Mouse (Mus musculus) limb, embryonic 14.5 days (tissue): ENCODE results near the gene Rragd. TPM values are rescaled to one million over a fixed set of nuclear protein-coding genes. Genes with fewer than 3 reads are reported as not detected.

Source experiments
- ATAC-seq: fragments of 200-750 bp; cut with Nextera tagmentation; 2 replicates; pipeline ENCODE4 v1.8.0; 2017; ENCODE audit warnings: low read depth, moderate number of reproducible peaks, moderate TSS enrichment; ENCODE audit not compliant: low FRiP score
- DNase-seq: peaks from one replicate; pipeline ENCODE4 v3.0.0-alpha.2; 2015; ENCODE audit warnings: low spot score
- H3K27ac ChIP-seq: fragments of 300-500 bp; sonication (generic); replicated peaks from 2 replicates; pipeline ENCODE4 v1.5.1; 2014; ENCODE audit warnings: low read depth, mild to moderate bottlenecking, low read length, moderate library complexity, mixed read lengths
- H3K27me3 ChIP-seq: fragments of 300-500 bp; sonication (generic); 2 replicates; pipeline ENCODE4 v1.6.1; 2014; ENCODE audit warnings: low read length, mixed read lengths; ENCODE audit not compliant: control insufficient read depth, insufficient read depth
- H3K36me3 ChIP-seq: fragments of 300-500 bp; sonication (generic); 2 replicates; pipeline ENCODE4 v1.6.1; 2014; ENCODE audit warnings: mild to moderate bottlenecking, low read length, moderate library complexity, mixed read lengths; ENCODE audit not compliant: control insufficient read depth, insufficient read depth
- H3K4me1 ChIP-seq: fragments of 300-500 bp; sonication (generic); 2 replicates; pipeline ENCODE4 v1.6.1; 2014; ENCODE audit warnings: antibody characterized with exemption, low read length, mixed read lengths; ENCODE audit not compliant: control insufficient read depth, insufficient read depth
- H3K4me2 ChIP-seq: fragments of 300-500 bp; sonication (generic); replicated peaks from 2 replicates; pipeline ENCODE4 v1.6.1; 2014; ENCODE audit warnings: low read depth, mild to moderate bottlenecking, low read length, moderate library complexity; ENCODE audit not compliant: severe bottlenecking
- H3K4me3 ChIP-seq: fragments of 300-500 bp; sonication (generic); replicated peaks from 2 replicates; pipeline ENCODE4 v1.5.1; 2014; ENCODE audit warnings: low read length
- H3K9ac ChIP-seq: fragments of 300-500 bp; sonication (generic); 2 replicates; pipeline ENCODE4 v1.6.1; 2014; ENCODE audit warnings: mild to moderate bottlenecking, low read depth, low read length, moderate library complexity; ENCODE audit not compliant: severe bottlenecking
- H3K9me3 ChIP-seq: fragments of 300-500 bp; sonication (generic); 2 replicates; pipeline ENCODE4 v1.6.1; 2016; ENCODE audit warnings: low read length; ENCODE audit not compliant: control insufficient read depth
- POLR2A ChIP-seq: fragments of 200-500 bp; IDR thresholded peaks from 2 replicates; pipeline ENCODE4 v1.8.0; 2012; ENCODE audit warnings: inconsistent platforms, mild to moderate bottlenecking, moderate library complexity, borderline replicate concordance; ENCODE audit not compliant: insufficient read depth, insufficient read length; ENCODE audit errors: extremely low read depth
- WGBS: fragments of 180-500 bp; shearing (Covaris S2); extraction: QIAGEN DNeasy Blood & Tissue Kit; methylation state at CpG from one replicate; pipeline ENCODE4 v1.1.7; 2014; 5-methylcytosine and 5-hydroxymethylcytosine counted together
- polyA plus RNA-seq, 2 experiments: library from polyadenylated mRNA; depleted of rRNA in 1 of 2; stranded (reverse) in 1 of 2; unstranded in 1 of 2; fragments of >200 nt; fragmentation: Nextera tagmentation in 1 of 2; extraction: Ambion mirVana in 1 of 2; gene quantifications; 2 replicates each; pipeline versions ENCODE4 v1.2.1 to v1.2.3; 2012 to 2014

The Rragd gene
- polyA plus RNA-seq, 2 experiments = 12.3 to 13.1 TPM

- Histone ChIP-seq H3K9me3 (no peaks in the 10 kb centered on the region), H3K27ac (no peak overlapping the region), H3K27me3 (no peaks in the 10 kb centered on the region), H3K36me3 (peaks cover 74% of the 10 kb centered on the region), H3K4me1 (no peaks in the 10 kb centered on the region), H3K9ac (no peak overlapping the region), H3K4me3 (no peak overlapping the region), H3K4me2 (no peak overlapping the region)
- no peak for TF ChIP-seq POLR2A
- 95% methylated on average over 11 of the region's 11 CpGs for WGBS
- no peak for ATAC-seq
- DNase-seq = no peak
Measured at GRCm38 (mm10) chr4:33049601-33050000, 66.8 kb downstream of the Rragd start.

- ATAC-seq = no peak
Measured at GRCm38 (mm10) chr4:33052055-33052454, 69.2 kb downstream of the Rragd start.

GRCm38 (mm10) chr4:33052650-33053049 is 69.8 kb downstream of the Rragd start:
- no peak for TF ChIP-seq POLR2A
- Histone ChIP-seq H3K27me3 (no peaks in the 10 kb centered on the region), H3K36me3 (peaks cover 50% of the 10 kb centered on the region), H3K4me3 (no peak overlapping the region), H3K9me3 (no peaks in the 10 kb centered on the region), H3K4me1 (peaks cover under 1% of the 10 kb centered on the region; the same call in 1 of the 2 replicates), H3K9ac (no peak overlapping the region), H3K4me2 (no peak overlapping the region), H3K27ac (no peak overlapping the region)
- DNase-seq = no peak
- WGBS = 82% methylated on average over 5 of the region's 5 CpGs
- no peak for ATAC-seq

More at GRCm38 (mm10) chr4:33052055-33052454, 69.2 kb downstream of the Rragd start:
- Histone ChIP-seq H3K4me3 (no peak overlapping the region), H3K36me3 (peaks cover 54% of the 10 kb centered on the region), H3K27me3 (no peaks in the 10 kb centered on the region), H3K9me3 (no peaks in the 10 kb centered on the region), H3K27ac (no peak overlapping the region), H3K9ac (no peak overlapping the region), H3K4me1 (no peaks in the 10 kb centered on the region), H3K4me2 (no peak overlapping the region)
- WGBS = 88% methylated on average over 3 of the region's 3 CpGs
- no peak for DNase-seq
- no peak for TF ChIP-seq POLR2A

GRCm38 (mm10) chr4:33054426-33054825 is 71.6 kb downstream of the Rragd start:
- no peaks in the 10 kb centered on the region for H3K9me3 ChIP-seq
- no peak overlapping the region for H3K4me3 ChIP-seq
- H3K36me3 ChIP-seq = peaks cover 33% of the 10 kb centered on the region
- H3K4me1 ChIP-seq = peaks cover 4% of the 10 kb centered on the region; the same call in 1 of the 2 replicates
- no peak overlapping the region for H3K4me2 ChIP-seq
- H3K27me3 ChIP-seq = no peaks in the 10 kb centered on the region
- ATAC-seq (no peak), DNase-seq (no peak)
- TF ChIP-seq POLR2A = no peak
- no peak overlapping the region for H3K9ac ChIP-seq
- no peak overlapping the region for H3K27ac ChIP-seq

- H3K27ac ChIP-seq = no peak overlapping the region
- no peak for DNase-seq
- no peak for ATAC-seq
- no peak for TF ChIP-seq POLR2A
- H3K27me3 ChIP-seq = no peaks in the 10 kb centered on the region
- peaks cover 16% of the 10 kb centered on the region for H3K36me3 ChIP-seq
- peaks cover 7% of the 10 kb centered on the region; the same call in 1 of the 2 replicates for H3K4me1 ChIP-seq
- H3K9ac ChIP-seq = no peak overlapping the region
- 71% methylated on average over 1 of the region's 1 CpGs for WGBS
- H3K4me3 ChIP-seq = no peak overlapping the region
- H3K9me3 ChIP-seq = no peaks in the 10 kb centered on the region
- no peak overlapping the region for H3K4me2 ChIP-seq
Measured at GRCm38 (mm10) chr4:33056317-33056716, 73.5 kb downstream of the Rragd start.
